Mouse (Mus musculus): ENCODE measurements at regions not wholly inside any gene's neighbourhood (a gene's known extent, or its start where the extent isn't known, plus 50 kb on each side); places are given as distances from the start of the nearest gene placed in this dataset.

- Histone ChIP-seq H3K9ac (replicated peaks; ENCODE audit: low read depth) (no peak overlapping the region), H3K4me2 (replicated peaks; ENCODE audit: low read depth, low read length) (no peak overlapping the region), H3K4me1 (ENCODE audit: insufficient read depth, low read depth, low read length) (no peaks in the 10 kb centered on the region), H3K36me3 (ENCODE audit: insufficient read depth, low read length) (no peaks in the 10 kb centered on the region), H3K4me3 (ENCODE audit: low read depth, low read length) (no peak overlapping the region), H3K27me3 (replicated peaks; ENCODE audit: insufficient read depth, low read length) (no peaks in the 10 kb centered on the region), H3K27ac (ENCODE audit: low read length) (no peak overlapping the region), H3K9me3 (ENCODE audit: low read length) (no peaks in the 10 kb centered on the region)
- ATAC-seq (no peak), DNase-seq (ENCODE audit: low spot score) (no peak)
- 84% methylated on average over 2 of the region's 2 CpGs for WGBS
- no peak for TF ChIP-seq EP300 (IDR thresholded peaks at IDR 0.05)
- no peak for TF ChIP-seq CTCF (IDR thresholded peaks at IDR 0.05)
Observed at GRCm38 (mm10) chr6:35458250-35458649, 81.4 kb downstream of the Mtpn start.

GRCm38 (mm10) chr6:35445007-35445406 is 94.7 kb downstream of the Mtpn start:
- Histone ChIP-seq H3K27me3 (replicated peaks; ENCODE audit: insufficient read depth, low read length) (no peaks in the 10 kb centered on the region), H3K4me2 (replicated peaks; ENCODE audit: low read depth, low read length) (no peak overlapping the region), H3K9ac (replicated peaks; ENCODE audit: low read depth) (no peak overlapping the region), H3K4me3 (ENCODE audit: low read depth, low read length) (no peak overlapping the region), H3K27ac (ENCODE audit: low read length) (no peak overlapping the region), H3K4me1 (ENCODE audit: insufficient read depth, low read depth, low read length) (no peaks in the 10 kb centered on the region), H3K36me3 (ENCODE audit: insufficient read depth, low read length) (no peaks in the 10 kb centered on the region), H3K9me3 (ENCODE audit: low read length) (no peaks in the 10 kb centered on the region)
- TF ChIP-seq EP300 (IDR thresholded peaks at IDR 0.05) (no peak), CTCF (IDR thresholded peaks at IDR 0.05) (no peak)
- WGBS = 91% methylated on average over 1 of the region's 1 CpGs
- no peak for ATAC-seq
- no peak for DNase-seq (ENCODE audit: low spot score)

GRCm38 (mm10) chr6:35426301-35426700 is 100.4 kb upstream of the Fam180a start:
- Histone ChIP-seq H3K27me3 (replicated peaks; ENCODE audit: insufficient read depth, low read length) (no peaks in the 10 kb centered on the region), H3K4me1 (ENCODE audit: insufficient read depth, low read depth, low read length) (no peaks in the 10 kb centered on the region), H3K9ac (replicated peaks; ENCODE audit: low read depth) (no peak overlapping the region), H3K27ac (ENCODE audit: low read length) (no peak overlapping the region), H3K9me3 (ENCODE audit: low read length) (no peaks in the 10 kb centered on the region), H3K4me2 (replicated peaks; ENCODE audit: low read depth, low read length) (no peak overlapping the region), H3K4me3 (ENCODE audit: low read depth, low read length) (no peak overlapping the region), H3K36me3 (ENCODE audit: insufficient read depth, low read length) (no peaks in the 10 kb centered on the region)
- DNase-seq (ENCODE audit: low spot score) (peak; percentile 47), ATAC-seq (peak; percentile 72)
- 53% methylated on average over 3 of the region's 3 CpGs for WGBS
- TF ChIP-seq EP300 (IDR thresholded peaks at IDR 0.05) = no peak
- TF ChIP-seq CTCF (IDR thresholded peaks at IDR 0.05) = no peak

GRCm38 (mm10) chr6:35424521-35424920 is 98.6 kb upstream of the Fam180a start:
- Histone ChIP-seq H3K4me3 (ENCODE audit: low read depth, low read length) (no peak overlapping the region), H3K4me2 (replicated peaks; ENCODE audit: low read depth, low read length) (no peak overlapping the region), H3K9me3 (ENCODE audit: low read length) (peaks cover 2% of the 10 kb centered on the region; the same call in 1 of the 2 replicates), H3K36me3 (ENCODE audit: insufficient read depth, low read length) (no peaks in the 10 kb centered on the region), H3K4me1 (ENCODE audit: insufficient read depth, low read depth, low read length) (no peaks in the 10 kb centered on the region), H3K9ac (replicated peaks; ENCODE audit: low read depth) (no peak overlapping the region), H3K27ac (ENCODE audit: low read length) (no peak overlapping the region), H3K27me3 (replicated peaks; ENCODE audit: insufficient read depth, low read length) (no peaks in the 10 kb centered on the region)
- ATAC-seq = no peak
- TF ChIP-seq EP300 (IDR thresholded peaks at IDR 0.05) (no peak), CTCF (IDR thresholded peaks at IDR 0.05) (no peak)
- 74% methylated on average over 2 of the region's 2 CpGs for WGBS
- no peak for DNase-seq (ENCODE audit: low spot score)

GRCm38 (mm10) chr6:35420924-35421323 is 95.0 kb upstream of the Fam180a start:
- Histone ChIP-seq H3K9me3 (ENCODE audit: low read length) (peaks cover 2% of the 10 kb centered on the region; the same call in 1 of the 2 replicates), H3K4me2 (replicated peaks; ENCODE audit: low read depth, low read length) (no peak overlapping the region), H3K9ac (replicated peaks; ENCODE audit: low read depth) (no peak overlapping the region), H3K27ac (ENCODE audit: low read length) (no peak overlapping the region), H3K27me3 (replicated peaks; ENCODE audit: insufficient read depth, low read length) (no peaks in the 10 kb centered on the region), H3K36me3 (ENCODE audit: insufficient read depth, low read length) (no peaks in the 10 kb centered on the region), H3K4me3 (ENCODE audit: low read depth, low read length) (no peak overlapping the region), H3K4me1 (ENCODE audit: insufficient read depth, low read depth, low read length) (no peaks in the 10 kb centered on the region)
- DNase-seq (ENCODE audit: low spot score) = no peak
- TF ChIP-seq CTCF (IDR thresholded peaks at IDR 0.05) (no peak), EP300 (IDR thresholded peaks at IDR 0.05) (no peak)
- 81% methylated on average over 7 of the region's 7 CpGs for WGBS
- no peak for ATAC-seq

GRCm38 (mm10) chr6:35405044-35405443 is 79.1 kb upstream of the Fam180a start:
- 28% methylated on average over 9 of the region's 9 CpGs for WGBS
- Histone ChIP-seq H3K9me3 (ENCODE audit: low read length) (no peaks in the 10 kb centered on the region), H3K9ac (replicated peaks; ENCODE audit: low read depth) (no peak overlapping the region), H3K4me1 (ENCODE audit: insufficient read depth, low read depth, low read length) (no peaks in the 10 kb centered on the region), H3K4me3 (ENCODE audit: low read depth, low read length) (no peak overlapping the region), H3K27ac (ENCODE audit: low read length) (no peak overlapping the region), H3K36me3 (ENCODE audit: insufficient read depth, low read length) (no peaks in the 10 kb centered on the region), H3K4me2 (replicated peaks; ENCODE audit: low read depth, low read length) (no peak overlapping the region), H3K27me3 (replicated peaks; ENCODE audit: insufficient read depth, low read length) (no peaks in the 10 kb centered on the region)
- no peak for DNase-seq (ENCODE audit: low spot score)
- ATAC-seq = no peak
- TF ChIP-seq EP300 (IDR thresholded peaks at IDR 0.05) (no peak), CTCF (IDR thresholded peaks at IDR 0.05) (no peak)

- Histone ChIP-seq H3K4me3 (ENCODE audit: low read depth, low read length) (no peak overlapping the region), H3K9me3 (ENCODE audit: low read length) (no peaks in the 10 kb centered on the region), H3K36me3 (ENCODE audit: insufficient read depth, low read length) (no peaks in the 10 kb centered on the region), H3K9ac (replicated peaks; ENCODE audit: low read depth) (no peak overlapping the region), H3K4me2 (replicated peaks; ENCODE audit: low read depth, low read length) (no peak overlapping the region), H3K27ac (ENCODE audit: low read length) (no peak overlapping the region), H3K27me3 (replicated peaks; ENCODE audit: insufficient read depth, low read length) (no peaks in the 10 kb centered on the region), H3K4me1 (ENCODE audit: insufficient read depth, low read depth, low read length) (no peaks in the 10 kb centered on the region)
- no peak for TF ChIP-seq CTCF (IDR thresholded peaks at IDR 0.05)
- no peak for TF ChIP-seq EP300 (IDR thresholded peaks at IDR 0.05)
- 76% methylated on average over 5 of the region's 5 CpGs for WGBS
- DNase-seq (ENCODE audit: low spot score) (no peak), ATAC-seq (no peak)
Observed at GRCm38 (mm10) chr6:35403341-35403910, 77.5 kb upstream of the Fam180a start.
